Mouse (Mus musculus) forebrain, embryonic 10.5 days (tissue): ENCODE data around the gene Vmn1r23. TPM values are rescaled to one million over a fixed set of nuclear protein-coding genes. Genes with fewer than 3 reads are reported as not detected.
"Not testable (repeated sequence)": the region's sequence is repeated elsewhere in the genome, so short reads cannot be mapped to it uniquely, and the experiment has no call there.

Source experiments
- DNase-seq: peaks from one replicate; pipeline ENCODE4 v3.0.0-alpha.2; 2017; ENCODE audit warnings: low spot score; ENCODE audit errors: extremely low spot score
- H3K27ac ChIP-seq: fragments of 300-500 bp; sonication (generic); 2 replicates; pipeline ENCODE4 v1.5.1; 2016; ENCODE audit warnings: mild to moderate bottlenecking
- H3K27me3 ChIP-seq: fragments of 300-500 bp; sonication (generic); 2 replicates; pipeline ENCODE4 v1.6.1; 2016; ENCODE audit warnings: mild to moderate bottlenecking; ENCODE audit not compliant: poor library complexity, severe bottlenecking
- H3K36me3 ChIP-seq: fragments of 300-500 bp; sonication (generic); replicated peaks from 2 replicates; pipeline ENCODE4 v1.6.1; 2016; ENCODE audit warnings: mild to moderate bottlenecking, moderate library complexity
- H3K4me1 ChIP-seq: fragments of 300-500 bp; sonication (generic); 2 replicates; pipeline ENCODE4 v1.6.1; 2016
- H3K4me3 ChIP-seq: fragments of 300-500 bp; sonication (generic); 2 replicates; pipeline ENCODE4 v1.5.1; 2016; ENCODE audit warnings: mild to moderate bottlenecking, moderate library complexity
- H3K9me3 ChIP-seq: fragments of 300-500 bp; sonication (generic); 2 replicates; pipeline ENCODE4 v1.6.1; 2016; ENCODE audit warnings: mild to moderate bottlenecking, moderate library complexity
- WGBS: fragments of 180-500 bp; shearing (Covaris S2); methylation state at CpG from one replicate; pipeline ENCODE4 v1.1.7; 2016; 5-methylcytosine and 5-hydroxymethylcytosine counted together
- polyA plus RNA-seq: library from polyadenylated mRNA; unstranded; fragments of >200 nt; fragmentation: Nextera tagmentation; extraction: Ambion mirVana; gene quantifications from 2 replicates; pipeline ENCODE4 v1.2.1, GENCODE M21; 2016

The Vmn1r23 gene
- polyA plus RNA-seq, result not detected in 2 replicates

DNA sequence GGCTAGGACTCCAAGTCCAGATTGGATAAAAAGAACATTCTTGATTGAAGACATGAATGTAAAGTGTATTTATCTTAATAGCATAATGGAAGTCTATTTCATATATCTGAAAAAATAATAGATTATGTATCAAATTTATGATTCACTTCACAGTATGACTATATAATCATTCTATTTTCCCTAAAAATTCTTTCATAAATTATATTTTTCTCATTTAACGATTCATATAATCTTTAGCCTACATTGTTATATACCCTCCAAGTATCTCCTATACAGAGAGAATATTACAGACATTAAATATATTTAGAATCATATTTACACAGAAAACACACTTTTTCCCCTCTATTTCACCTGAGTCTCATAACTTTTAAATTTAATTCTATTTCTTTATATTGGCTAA is at the start of gene Vmn1r23:
Gene Vmn1r23, minus strand, starts transcription at position 101 of the 400 bp plus-strand sequence.
- 91% methylated on average over 1 of the region's 1 CpGs for WGBS
- no peak within 1 kb of the TSS for H3K27ac ChIP-seq
- DNase-seq, result no peak

DNA sequence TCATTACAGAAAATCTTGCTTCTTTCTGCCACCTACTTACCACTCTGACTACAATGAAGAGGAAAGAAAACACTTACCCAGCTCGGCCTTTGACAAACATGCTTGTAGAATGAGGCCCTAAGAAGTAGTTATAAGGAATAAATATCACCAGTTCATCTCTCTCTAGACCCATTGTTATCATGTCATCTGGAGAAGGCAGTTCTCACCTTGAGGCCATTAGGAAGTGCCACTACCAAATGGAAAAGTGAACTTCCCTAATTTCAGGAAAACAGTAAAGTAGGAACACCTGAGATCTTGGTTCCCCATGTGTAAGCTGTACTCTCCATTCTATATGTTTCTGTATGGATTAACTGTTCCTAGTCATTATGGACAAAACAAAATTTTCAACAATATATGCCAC is 34.8 kb upstream of the Vmn1r23 start, which contains the start of gene Vmn1r24:
Gene Vmn1r24, minus strand, starts transcription at position 101 of the 400 bp plus-strand sequence.
- WGBS, result 90% methylated on average over 1 of the region's 1 CpGs

More for the DNA sequence above, at the start of gene Vmn1r23:
- Histone ChIP-seq H3K4me1 (no peaks in the 10 kb centered on the region), H3K4me3 (no peak within 1 kb of the TSS), H3K36me3 (no peaks in the 10 kb centered on the region), H3K9me3 (no peaks in the 10 kb centered on the region), H3K27me3 (no peaks in the 10 kb centered on the region)

DNA sequence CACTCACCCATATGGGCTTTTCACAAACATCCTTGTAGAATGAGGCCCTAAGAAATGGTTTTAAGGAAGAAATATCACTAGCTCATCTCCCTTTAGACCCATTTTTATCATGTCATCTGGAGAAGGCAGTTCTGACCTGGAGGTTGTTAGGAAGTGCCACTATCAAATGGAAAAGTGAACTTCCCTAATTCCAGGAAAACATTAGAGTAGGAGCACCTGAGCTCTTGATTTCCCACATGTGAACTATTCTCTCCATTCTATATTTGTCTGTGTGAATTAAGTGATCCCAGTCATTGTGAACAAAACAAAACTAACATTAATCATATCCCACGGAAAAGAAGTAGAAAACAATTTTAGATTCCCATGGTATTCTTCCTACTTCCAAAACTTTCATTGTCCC is 18.7 kb downstream of the Vmn1r23 start, which contains the start of gene Vmn1r22:
Gene Vmn1r22, minus strand, starts transcription at position 101 of the 400 bp plus-strand sequence.
- Histone ChIP-seq H3K27ac (no peak within 1 kb of the TSS), H3K4me1 (no peaks in the 10 kb centered on the region), H3K9me3 (peaks cover 3% of the 10 kb centered on the region; the same call in 1 of the 2 replicates), H3K27me3 (no peaks in the 10 kb centered on the region), H3K4me3 (no peak within 1 kb of the TSS), H3K36me3 (no peaks in the 10 kb centered on the region)
- DNase-seq, result no peak
- 73% methylated on average over 1 of the region's 1 CpGs for WGBS

More for the DNA sequence above, 34.8 kb upstream of the Vmn1r23 start, which contains the start of gene Vmn1r24:
- H3K36me3 ChIP-seq, DNase-seq, H3K9me3 ChIP-seq, H3K27me3 ChIP-seq, H3K4me3 ChIP-seq, H3K27ac ChIP-seq, H3K4me1 ChIP-seq: not testable (repeated sequence)

Other genes with a start within 250 kb of the Vmn1r23 start
- gene Pyurf, start 234.8 kb downstream of the Vmn1r23 start, polyA plus RNA-seq, result 18.6 and 19.0 TPM in 2 replicates
- 40.8 and 46.4 TPM in 2 replicates for gene Lancl2, start 224.3 kb downstream of the Vmn1r23 start, polyA plus RNA-seq
- 59.8 and 60.7 TPM in 2 replicates for gene Vopp1, start 101.7 kb downstream of the Vmn1r23 start, polyA plus RNA-seq
- gene Vmn1r21, start 76.5 kb downstream of the Vmn1r23 start, polyA plus RNA-seq, result not detected in 2 replicates
- not detected in 2 replicates for gene Vmn1r22, start 18.8 kb downstream of the Vmn1r23 start, polyA plus RNA-seq
- not detected in 2 replicates for gene Vmn1r24, start 34.7 kb upstream of the Vmn1r23 start, polyA plus RNA-seq
- gene Vmn1r25, start 54.0 kb upstream of the Vmn1r23 start, polyA plus RNA-seq, result not detected in 2 replicates
- gene Vmn1r26, start 88.3 kb upstream of the Vmn1r23 start, polyA plus RNA-seq, result not detected in 2 replicates